Mouse (Mus musculus): ENCODE data around the gene Nav3.

DNA sequence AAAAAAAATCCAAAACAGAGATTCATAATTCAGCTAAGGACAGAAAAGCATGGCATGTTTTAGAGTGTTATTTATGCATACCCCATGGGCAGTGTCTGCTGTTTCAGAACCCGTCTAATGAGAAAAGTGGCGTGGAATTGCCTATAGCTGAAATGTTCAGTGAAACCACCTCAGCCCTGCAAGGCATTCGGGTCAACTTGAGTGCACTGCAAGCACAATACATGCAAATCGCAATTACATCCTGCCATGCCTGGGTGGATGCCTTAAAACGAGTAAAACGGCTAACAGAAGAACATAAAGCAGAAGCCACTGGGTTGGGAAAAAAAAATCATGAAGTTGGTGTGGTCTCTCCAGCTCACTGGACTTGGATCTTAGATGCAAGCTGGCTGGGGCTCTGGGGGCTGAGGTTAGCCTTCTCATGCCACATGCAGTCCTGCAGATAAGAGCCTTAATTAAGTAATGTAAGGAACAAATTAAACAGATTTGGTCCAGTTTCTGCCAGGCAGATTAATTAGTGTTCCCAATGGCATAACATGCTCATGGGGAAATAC is 133.8 kb downstream of the Nav3 start:
- TF ChIP-seq CTCF (IDR thresholded peaks at IDR 0.05; ENCODE audit: low read depth, low read length) (no peak), POLR2A (IDR thresholded peaks at IDR 0.05; ENCODE audit: extremely low read depth, insufficient read depth, low read length) (no peak)

All from liver, adult 2 months (tissue).